Mouse (Mus musculus) brain, embryonic 14.5 days (tissue): ENCODE results near the gene Psen2.

Source experiments
- CTCF ChIP-seq: fragments of 200-500 bp; IDR thresholded peaks from 2 replicates; pipeline ENCODE4 v1.5.1; 2012; ENCODE audit warnings: inconsistent platforms, mild to moderate bottlenecking, moderate library complexity, borderline replicate concordance; ENCODE audit not compliant: insufficient read depth, insufficient read length; ENCODE audit errors: extremely low read depth
- POLR2A ChIP-seq: fragments of 200-500 bp; IDR thresholded peaks from 2 replicates; pipeline ENCODE4 v1.6.1; 2012; ENCODE audit warnings: mild to moderate bottlenecking, inconsistent platforms, borderline replicate concordance; ENCODE audit not compliant: poor library complexity, insufficient read depth, insufficient read length, severe bottlenecking; ENCODE audit errors: extremely low read depth

DNA sequence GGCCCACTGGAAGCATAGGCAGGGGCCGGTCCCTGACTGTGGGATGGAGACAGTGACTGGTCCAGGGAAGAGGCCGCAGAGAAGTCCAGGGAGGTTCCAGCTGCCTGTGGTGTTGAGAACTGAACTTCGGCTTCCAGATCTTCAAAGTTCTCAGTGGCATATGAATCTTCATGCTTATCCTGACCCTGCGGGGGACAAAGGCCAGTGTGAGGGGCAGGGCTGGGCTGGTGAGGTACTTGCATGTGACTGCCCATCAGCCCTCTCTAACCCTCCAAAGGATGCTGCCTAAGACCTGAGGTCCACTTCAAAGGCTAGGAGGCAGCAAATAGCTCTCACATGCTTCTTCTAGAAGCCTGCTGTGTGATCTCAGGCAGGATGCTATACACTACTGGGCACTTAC, 84.1 kb downstream of the Psen2 start:
- TF ChIP-seq POLR2A: no peak
- TF ChIP-seq CTCF: no peak
